Comparison of ENCODE assay signal across 8 mouse cellular contexts in genomic region chr10:79768400-79768799, GRCm38 (mm10). TPM values are rescaled to one million over a fixed set of nuclear protein-coding genes. Genes with fewer than 3 reads are reported as not detected.
DNase-seq lines count a peak whose midpoint lies in the region; ATAC-seq and TF ChIP-seq lines count a peak whose summit lies in the region.

No protein-coding gene starts in this region.

- no peaks in the 10 kb centered on the region for H3K9me3 ChIP-seq in forebrain, embryonic 15.5 days
- H3K9me3 ChIP-seq in limb, embryonic 13.5 days = no peaks in the 10 kb centered on the region
- no peaks in the 10 kb centered on the region for H3K9me3 ChIP-seq in midbrain, postnatal 0 days (ENCODE audit: low read length)

- peak; percentile 95 for TF ChIP-seq CTCF in midbrain, postnatal 0 days (IDR thresholded peaks at IDR 0.05)

- H3K27ac ChIP-seq in forebrain, embryonic 15.5 days (replicated peaks) = peak overlapping the region; percentile 95; the same call in 1 of the 2 replicates
- H3K27ac ChIP-seq in limb, embryonic 13.5 days = no peak overlapping the region
- no peak overlapping the region for H3K27ac ChIP-seq in midbrain, postnatal 0 days (ENCODE audit: low read depth, low read length)

- no peak overlapping the region for H3K4me2 ChIP-seq in forebrain, embryonic 15.5 days (replicated peaks)
- peak overlapping the region; percentile 97; the same call in 1 of the 2 replicates for H3K4me2 ChIP-seq in limb, embryonic 13.5 days (replicated peaks)
- H3K4me2 ChIP-seq in midbrain, postnatal 0 days (ENCODE audit: low read depth, low read length, poor library complexity, severe bottlenecking) = peak overlapping the region; percentile 2; the same call in 1 of the 2 replicates

- H3K4me3 ChIP-seq in forebrain, embryonic 15.5 days = no peak overlapping the region
- no peak overlapping the region for H3K4me3 ChIP-seq in limb, embryonic 13.5 days
- no peak overlapping the region for H3K4me3 ChIP-seq in midbrain, postnatal 0 days (ENCODE audit: low read depth, low read length)

- H3K27me3 ChIP-seq in forebrain, embryonic 15.5 days = no peaks in the 10 kb centered on the region
- H3K27me3 ChIP-seq in limb, embryonic 13.5 days = no peaks in the 10 kb centered on the region
- no peaks in the 10 kb centered on the region for H3K27me3 ChIP-seq in midbrain, postnatal 0 days (ENCODE audit: insufficient read depth, low read length)

- no peak for ATAC-seq in cerebellum, adult (ENCODE audit: insufficient number of reproducible peaks, low FRiP score, low TSS enrichment)
- ATAC-seq in forebrain, embryonic 15.5 days (replicated peaks) = no peak
- no peak for ATAC-seq in limb, embryonic 13.5 days (ENCODE audit: low FRiP score, low read depth)
- no peak for ATAC-seq in midbrain, postnatal 0 days (ENCODE audit: low FRiP score)

- WGBS in forebrain, embryonic 15.5 days = 2% methylated on average over 5 of the region's 5 CpGs
- 0% methylated on average over 5 of the region's 5 CpGs for WGBS in limb, embryonic 13.5 days
- 3% methylated on average over 5 of the region's 5 CpGs for WGBS in midbrain, postnatal 0 days

- H3K9ac ChIP-seq in forebrain, embryonic 15.5 days (replicated peaks) = no peak overlapping the region
- H3K9ac ChIP-seq in limb, embryonic 13.5 days = no peak overlapping the region
- no peak overlapping the region for H3K9ac ChIP-seq in midbrain, postnatal 0 days (replicated peaks; ENCODE audit: low read length, poor library complexity, severe bottlenecking)

- DNase-seq in cerebellum, adult 11 months = peak; percentile 76
- DNase-seq in c-Kit-positive CD71-positive TER-119-positive erythroid progenitor cells, embryonic 14.5 days (ENCODE audit: low spot score) = peak; percentile 63
- peak; percentile 60 for DNase-seq in hindlimb bud, embryonic 11.5 days (ENCODE audit: extremely low spot score, low read depth, low spot score)
- DNase-seq in midbrain, postnatal 0 days (ENCODE audit: low spot score) = peak; percentile 77
- DNase-seq in spleen, postnatal 10 days (ENCODE audit: low spot score in 2 of 2) = peak; percentile 62 to 80

- H3K4me1 ChIP-seq in forebrain, embryonic 15.5 days = peaks cover 44% of the 10 kb centered on the region
- H3K4me1 ChIP-seq in limb, embryonic 13.5 days = peaks cover 29% of the 10 kb centered on the region
- peaks cover 8% of the 10 kb centered on the region; the same call in 1 of the 2 replicates for H3K4me1 ChIP-seq in midbrain, postnatal 0 days (ENCODE audit: insufficient read depth, low read length)

- H3K36me3 ChIP-seq in forebrain, embryonic 15.5 days = no peaks in the 10 kb centered on the region
- H3K36me3 ChIP-seq in limb, embryonic 13.5 days = peaks cover 4% of the 10 kb centered on the region; the same call in 1 of the 2 replicates
- H3K36me3 ChIP-seq in midbrain, postnatal 0 days (ENCODE audit: insufficient read depth, low read length) = no peaks in the 10 kb centered on the region

RNA-seq across cellular contexts. Expression of gene Rnf126, which starts 1.6 kb away (rescaled TPM):
- 94.9 and 108 TPM in 2 replicates for polyA plus RNA-seq in forebrain, embryonic 15.5 days (2015; fragmentation: Nextera tagmentation; extraction: Ambion mirVana)
- polyA plus RNA-seq in limb, embryonic 13.5 days (2015; fragmentation: Nextera tagmentation; extraction: Ambion mirVana) = 93.0 and 95.4 TPM in 2 replicates
- 79.6 and 107 TPM in 2 replicates for total RNA-seq in midbrain, postnatal 0 days (2014; rRNA removed)
- 121 and 134 TPM in 2 replicates for polyA plus RNA-seq in midbrain, postnatal 0 days (2015; fragmentation: Nextera tagmentation; extraction: Ambion mirVana)

RNA-seq across cellular contexts. Expression of gene Fstl3, which starts 8.7 kb away (rescaled TPM):
- polyA plus RNA-seq in forebrain, embryonic 15.5 days (2015; fragmentation: Nextera tagmentation; extraction: Ambion mirVana) = 0.83 and 0.84 TPM in 2 replicates
- 7.0 and 7.8 TPM in 2 replicates for polyA plus RNA-seq in limb, embryonic 13.5 days (2015; fragmentation: Nextera tagmentation; extraction: Ambion mirVana)
- total RNA-seq in midbrain, postnatal 0 days (2014; rRNA removed) = 3.3 and 3.4 TPM in 2 replicates
- polyA plus RNA-seq in midbrain, postnatal 0 days (2015; fragmentation: Nextera tagmentation; extraction: Ambion mirVana) = 3.0 and 3.9 TPM in 2 replicates

RNA-seq across cellular contexts. Expression of gene Fgf22, which starts 13.5 kb away (rescaled TPM):
- 0.69 and 0.72 TPM in 2 replicates for polyA plus RNA-seq in forebrain, embryonic 15.5 days (2015; fragmentation: Nextera tagmentation; extraction: Ambion mirVana)
- 0.34 and 0.47 TPM in 2 replicates for polyA plus RNA-seq in limb, embryonic 13.5 days (2015; fragmentation: Nextera tagmentation; extraction: Ambion mirVana)
- total RNA-seq in midbrain, postnatal 0 days (2014; rRNA removed) = 1.7 and 2.2 TPM in 2 replicates
- 3.1 and 4.0 TPM in 2 replicates for polyA plus RNA-seq in midbrain, postnatal 0 days (2015; fragmentation: Nextera tagmentation; extraction: Ambion mirVana)

RNA-seq across cellular contexts. Expression of gene Polrmt, which starts 22.0 kb away (rescaled TPM):
- polyA plus RNA-seq in forebrain, embryonic 15.5 days (2015; fragmentation: Nextera tagmentation; extraction: Ambion mirVana) = 43.7 and 44.0 TPM in 2 replicates
- polyA plus RNA-seq in limb, embryonic 13.5 days (2015; fragmentation: Nextera tagmentation; extraction: Ambion mirVana) = 49.4 and 54.9 TPM in 2 replicates
- 42.0 and 43.2 TPM in 2 replicates for total RNA-seq in midbrain, postnatal 0 days (2014; rRNA removed)
- polyA plus RNA-seq in midbrain, postnatal 0 days (2015; fragmentation: Nextera tagmentation; extraction: Ambion mirVana) = 32.5 and 37.4 TPM in 2 replicates

RNA-seq across cellular contexts. Expression of gene Prss57, which starts 22.4 kb away (rescaled TPM):
- polyA plus RNA-seq in forebrain, embryonic 15.5 days (2015; fragmentation: Nextera tagmentation; extraction: Ambion mirVana) = 0.25 and 0.43 TPM in 2 replicates
- polyA plus RNA-seq in limb, embryonic 13.5 days (2015; fragmentation: Nextera tagmentation; extraction: Ambion mirVana) = 0.11 TPM in 1 of 2 replicates, not detected in the other
- 1.1 TPM in 1 of 2 replicates, not detected in the other for total RNA-seq in midbrain, postnatal 0 days (2014; rRNA removed)
- 0.09 and 0.25 TPM in 2 replicates for polyA plus RNA-seq in midbrain, postnatal 0 days (2015; fragmentation: Nextera tagmentation; extraction: Ambion mirVana)
